Mouse (Mus musculus) CH12.LX (cell line): ENCODE measurements at regions not wholly inside any gene's neighbourhood (a gene's known extent, or its start where the extent isn't known, plus 50 kb on each side); places are given as distances from the start of the nearest gene placed in this dataset.

Experiments used
- DNase-seq: peaks from one replicate; pipeline ENCODE4 v3.0.0-alpha.2; 2013; ENCODE audit errors: extremely low read depth
- H3K27ac ChIP-seq: 2 replicates; pipeline ENCODE4 v1.5.1; 2012; ENCODE audit warnings: low read depth, mild to moderate bottlenecking, control low read depth, moderate library complexity; ENCODE audit not compliant: insufficient read depth
- H3K27me3 ChIP-seq: replicated peaks from 2 replicates; pipeline ENCODE3; 2012; ENCODE audit warnings: inconsistent platforms
- H3K36me3 ChIP-seq, 2 experiments: replicated peaks in 1 of 2; 2 replicates each; pipeline versions ENCODE3 to v1.6.1; 2012; ENCODE audit warnings: inconsistent platforms in 1 of 2, low read length in 1 of 2, mild to moderate bottlenecking in 1 of 2, mixed read lengths in 1 of 2, moderate library complexity in 1 of 2; ENCODE audit not compliant: control insufficient read depth in 1 of 2, insufficient read depth in 1 of 2
- H3K4me1 ChIP-seq, 2 experiments: 2 replicates each; pipeline ENCODE4 v1.6.1; 2012; ENCODE audit warnings: inconsistent platforms in 1 of 2, moderate library complexity in 1 of 2; ENCODE audit not compliant: insufficient read depth in 2 of 2, control insufficient read depth in 1 of 2
- H3K4me2 ChIP-seq: 2 replicates; pipeline ENCODE4 v1.6.1; 2012; ENCODE audit warnings: low read depth, mild to moderate bottlenecking, control low read depth; ENCODE audit not compliant: poor library complexity, insufficient read depth, severe bottlenecking
- H3K4me3 ChIP-seq, 3 experiments: fragments of 150-350 bp in 1 of 3; sonication (generic) in 1 of 3; replicated peaks in 1 of 3; 2 replicates each; pipeline versions ENCODE3 to v1.5.1; 2011 to 2012; ENCODE audit warnings: low read depth in 2 of 3, low read length in 2 of 3, mild to moderate bottlenecking in 2 of 3, moderate library complexity in 2 of 3, control low read depth in 1 of 3, improper control_type of control experiment in 1 of 3, inconsistent platforms in 1 of 3, mixed read lengths in 1 of 3; ENCODE audit not compliant: poor library complexity in 1 of 3
- H3K79me2 ChIP-seq: replicated peaks from 2 replicates; pipeline ENCODE4 v1.6.1; 2012; ENCODE audit warnings: mild to moderate bottlenecking, moderate library complexity; ENCODE audit not compliant: control insufficient read depth, poor library complexity, insufficient read depth, severe bottlenecking; ENCODE audit errors: extremely low read depth
- H3K9ac ChIP-seq: 2 replicates; pipeline ENCODE4 v1.6.1; 2012; ENCODE audit warnings: low read depth, mild to moderate bottlenecking, control low read depth, moderate library complexity; ENCODE audit not compliant: insufficient read depth
- H3K9me3 ChIP-seq: replicated peaks from 2 replicates; pipeline ENCODE3; 2012; ENCODE audit warnings: low read length, inconsistent platforms, mixed read lengths
- BHLHE40 ChIP-seq: IDR thresholded peaks from 2 replicates; pipeline ENCODE4 v1.6.1; 2011; ENCODE audit warnings: mild to moderate bottlenecking, low read depth, low read length, improper control_type of control experiment
- CTCF ChIP-seq, 2 experiments: IDR thresholded peaks in 1 of 2; conservative IDR thresholded peaks in 1 of 2; 2 replicates each; pipeline ENCODE4 v1.5.1; 2011 to 2012; ENCODE audit warnings: low read depth in 2 of 2, low read length in 2 of 2, improper control_type of control experiment in 1 of 2, inconsistent platforms in 1 of 2, mild to moderate bottlenecking in 1 of 2, moderate library complexity in 1 of 2
- E2F4 ChIP-seq: IDR thresholded peaks from 2 replicates; pipeline ENCODE4 v1.6.1; 2011; ENCODE audit warnings: low read depth, low read length, improper control_type of control experiment; ENCODE audit not compliant: insufficient replicate concordance
- ELF1 ChIP-seq: IDR thresholded peaks from 2 replicates; pipeline ENCODE4 v1.6.1; 2014; ENCODE audit warnings: low read depth, mild to moderate bottlenecking, inconsistent platforms, low read length, improper control_type of control experiment
- ETS1 ChIP-seq: conservative IDR thresholded peaks from 2 replicates; pipeline ENCODE4 v1.6.1; 2012; ENCODE audit warnings: low read depth, mild to moderate bottlenecking, inconsistent platforms, low read length, improper control_type of control experiment, moderate library complexity
- GABPA ChIP-seq: IDR thresholded peaks from 2 replicates; pipeline ENCODE4 v1.6.1; 2012; ENCODE audit warnings: low read depth, low read length, improper control_type of control experiment, inconsistent platforms; ENCODE audit not compliant: insufficient replicate concordance
- IRF4 ChIP-seq: IDR thresholded peaks from 2 replicates; pipeline ENCODE4 v1.6.1; 2014; ENCODE audit warnings: low read depth, mild to moderate bottlenecking, inconsistent platforms, low read length, improper control_type of control experiment
- KAT2A ChIP-seq: IDR thresholded peaks from 2 replicates; pipeline ENCODE4 v1.6.1; 2012; ENCODE audit warnings: low read length, improper control_type of control experiment, inconsistent platforms; ENCODE audit not compliant: insufficient replicate concordance
- MAX ChIP-seq: IDR thresholded peaks from 2 replicates; pipeline ENCODE4 v1.6.1; 2011; ENCODE audit warnings: low read length, improper control_type of control experiment
- MEF2A ChIP-seq: IDR thresholded peaks from 2 replicates; pipeline ENCODE4 v1.6.1; 2014; ENCODE audit warnings: low read depth, mild to moderate bottlenecking, inconsistent platforms, low read length, improper control_type of control experiment, borderline replicate concordance
- NELFE ChIP-seq: IDR thresholded peaks from 2 replicates; pipeline ENCODE4 v1.6.1; 2011; ENCODE audit warnings: low read depth, low read length, improper control_type of control experiment
- POLR2A ChIP-seq: IDR thresholded peaks from 2 replicates; pipeline ENCODE4 v1.6.1; 2011; ENCODE audit warnings: low read depth, mild to moderate bottlenecking, improper control_type of control experiment, low read length
- RCOR1 ChIP-seq: conservative IDR thresholded peaks from 2 replicates; pipeline ENCODE4 v1.6.1; 2012; ENCODE audit warnings: low read depth, mild to moderate bottlenecking, inconsistent platforms, low read length, improper control_type of control experiment
- SMC3 ChIP-seq: IDR thresholded peaks from 2 replicates; pipeline ENCODE4 v1.6.1; 2011; ENCODE audit warnings: low read depth, low read length, improper control_type of control experiment
- TBP ChIP-seq: conservative IDR thresholded peaks from 2 replicates; pipeline ENCODE4 v1.6.1; 2011; ENCODE audit warnings: low read depth, low read length, improper control_type of control experiment
- TCF12 ChIP-seq: IDR thresholded peaks from 2 replicates; pipeline ENCODE4 v1.6.1; 2014; ENCODE audit warnings: low read depth, mild to moderate bottlenecking, inconsistent platforms, low read length, improper control_type of control experiment
- ZMIZ1 ChIP-seq: IDR thresholded peaks from 2 replicates; pipeline ENCODE4 v1.6.1; 2012; ENCODE audit warnings: low read depth, mild to moderate bottlenecking, inconsistent platforms, low read length, improper control_type of control experiment
- dilution Hi-C: fragments of 300-500 bp; cut with MboI; formaldehyde crosslinking; loops from 2 replicates; pipeline ENCODE4 v1.14.3; 2020; ENCODE audit warnings: low sequenced_read_pairs; ENCODE audit not compliant: extremely low pct_unique_long_range_greater_than_20kb, extremely low pct_ligation_motif_present
- in situ Hi-C: fragments of 300-500 bp; cut with MboI; formaldehyde crosslinking; loops from 3 replicates; pipeline ENCODE4 v1.14.3; 2019; ENCODE audit warnings: low sequenced_read_pairs, low pct_ligation_motif_present, low pct_unique_long_range_greater_than_20kb, mixed read lengths

DNA sequence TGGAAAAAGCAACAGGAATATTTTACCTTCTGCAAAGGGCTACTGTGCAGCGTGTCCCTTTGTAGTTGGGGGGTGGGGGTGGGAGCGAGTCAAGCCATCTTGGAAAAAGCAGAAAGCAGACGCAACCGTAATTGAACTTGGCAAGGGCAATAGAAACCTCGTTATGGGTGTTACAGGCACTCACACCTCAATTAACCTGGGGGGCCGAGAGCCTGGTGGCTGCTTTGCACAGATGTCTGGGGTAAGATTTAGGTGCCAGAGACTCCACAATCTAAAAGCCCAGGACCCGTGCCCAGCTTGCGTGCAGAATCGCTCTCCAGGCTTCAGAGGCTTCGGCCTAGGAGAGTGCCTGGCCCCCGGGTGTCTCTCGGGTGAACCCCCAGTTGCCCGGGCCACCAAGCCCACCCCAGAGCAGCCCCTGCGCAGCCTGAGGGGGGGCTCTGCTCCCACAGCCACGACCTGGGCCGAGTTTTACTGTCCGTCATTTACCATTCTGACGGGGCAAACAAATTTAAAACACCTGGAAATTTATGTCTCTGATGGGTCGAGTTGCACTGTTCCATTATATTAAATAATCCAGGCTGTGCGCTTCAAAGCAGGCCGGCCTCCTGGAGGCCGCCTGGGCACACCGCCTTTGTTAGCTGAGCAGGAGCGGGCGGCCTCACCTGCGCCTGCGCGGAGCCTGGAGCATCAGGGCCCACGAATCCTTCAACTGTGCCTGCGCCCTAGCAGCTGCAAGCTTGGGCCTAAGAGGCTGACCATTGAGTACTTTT is 212.4 kb downstream of the Srbd1 start:
- no peak overlapping the region for H3K27ac ChIP-seq
- H3K4me3 ChIP-seq, result no peak overlapping the region
- H3K79me2 ChIP-seq, result no peaks in the 10 kb centered on the region
- DNase-seq, result no peak
- no peaks in the 10 kb centered on the region for H3K36me3 ChIP-seq
- in situ Hi-C loops, result no loop called here
- H3K4me1 ChIP-seq, result peaks cover 11 to 34% of the 10 kb centered on the region in 2 experiments
- peaks cover 8% of the 10 kb centered on the region for H3K9me3 ChIP-seq
- H3K4me2 ChIP-seq, result no peak overlapping the region
- no peak overlapping the region for H3K9ac ChIP-seq
- dilution Hi-C loops, result no loop called here
- H3K27me3 ChIP-seq, result no peaks in the 10 kb centered on the region
- TF ChIP-seq POLR2A, result no peak
- no peak for TF ChIP-seq ETS1

DNA sequence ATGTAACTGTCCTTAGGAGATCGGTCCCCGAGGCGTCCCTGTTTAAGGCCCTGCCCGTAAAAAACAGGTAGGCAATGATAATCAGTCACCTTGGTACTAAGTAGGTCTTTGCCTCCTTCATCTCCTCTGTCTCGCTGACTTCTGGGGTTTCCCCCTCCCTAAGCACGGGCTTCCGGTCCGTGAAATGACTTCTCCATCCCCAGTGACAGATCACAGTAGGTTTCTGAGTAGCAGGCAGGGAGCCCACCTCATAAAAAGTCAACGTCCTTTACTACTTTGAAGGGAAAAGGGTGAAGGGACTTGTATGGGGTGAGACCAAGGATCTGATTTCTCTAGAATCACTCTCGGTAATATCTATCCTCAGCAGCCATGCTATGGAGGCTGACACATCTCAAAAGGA is 213.0 kb downstream of the Srbd1 start:
- Histone ChIP-seq H3K27ac (peak overlapping the region; percentile 2; the same call in 1 of the 2 replicates), H3K4me2 (no peak overlapping the region), H3K36me3 (no peaks in the 10 kb centered on the region), H3K4me1 (peaks cover 11 to 34% of the 10 kb centered on the region in 2 experiments), H3K79me2 (no peaks in the 10 kb centered on the region), H3K4me3 (no peak overlapping the region), H3K9ac (no peak overlapping the region), H3K27me3 (no peaks in the 10 kb centered on the region), H3K9me3 (peaks cover 2% of the 10 kb centered on the region)
- in situ Hi-C loops (no loop called here), dilution Hi-C loops (no loop called here)
- TF ChIP-seq ELF1, result peak; percentile 62
- no peak for TF ChIP-seq TCF12
- peak; percentile 72 for TF ChIP-seq BHLHE40
- TF ChIP-seq E2F4, result no peak
- TF ChIP-seq ZMIZ1, result no peak
- TF ChIP-seq RCOR1, result no peak
- no peak for TF ChIP-seq GABPA
- peak; percentile 44; the same call in 1 of the 2 replicates for TF ChIP-seq TBP
- DNase-seq, result peak; percentile 74

DNA sequence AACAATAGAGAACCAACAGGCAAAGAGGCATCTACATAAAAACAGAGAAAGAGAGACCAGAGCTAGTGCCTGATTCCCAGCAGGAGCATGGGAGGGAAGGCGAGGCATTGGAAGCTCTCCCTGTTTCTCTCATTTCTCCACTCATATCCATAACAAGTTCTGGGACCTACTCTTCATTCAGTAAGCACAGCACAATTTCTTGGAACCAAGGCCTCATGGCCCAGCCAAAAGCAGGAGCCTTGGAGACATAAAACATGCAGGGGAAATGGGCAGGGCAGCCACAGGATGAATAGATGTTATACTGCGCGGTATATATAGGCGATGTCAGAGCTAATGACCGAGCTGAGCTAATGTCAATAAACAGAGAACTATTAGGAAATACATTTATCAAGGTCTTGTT is 214.2 kb downstream of the Srbd1 start:
- in situ Hi-C loops, result no loop called here
- Histone ChIP-seq H3K9ac (no peak overlapping the region), H3K27ac (no peak overlapping the region), H3K4me2 (no peak overlapping the region), H3K4me1 (peaks cover 12 to 34% of the 10 kb centered on the region in 2 experiments)
- no peak for DNase-seq
- TF ChIP-seq ETS1, result no peak
- no peak for TF ChIP-seq TBP
- TF ChIP-seq NELFE, result no peak
- no peak for TF ChIP-seq POLR2A
- no peak for TF ChIP-seq CTCF (conservative IDR thresholded peaks at IDR 0.05 in 1 of 2, IDR thresholded peaks at IDR 0.05 in 1 of 2; ENCODE audit: low read depth in 2 of 2, low read length in 2 of 2)
- TF ChIP-seq TCF12, result no peak
- TF ChIP-seq IRF4, result no peak
- no peak for TF ChIP-seq MAX
- TF ChIP-seq ZMIZ1, result no peak
- no peak for TF ChIP-seq MEF2A
- no peak for TF ChIP-seq SMC3
- TF ChIP-seq KAT2A, result no peak
- TF ChIP-seq, all 38 proteins: peak for 0
- dilution Hi-C loops, result no loop called here
- H3K36me3 ChIP-seq, result no peaks in the 10 kb centered on the region
- no peak overlapping the region for H3K4me3 ChIP-seq
- no peaks in the 10 kb centered on the region for H3K79me2 ChIP-seq
- H3K27me3 ChIP-seq, result no peaks in the 10 kb centered on the region
- H3K9me3 ChIP-seq, result no peaks in the 10 kb centered on the region
